Mouse (Mus musculus) left cerebral cortex, adult 9 months (tissue): ENCODE measurements at regions not wholly inside any gene's neighbourhood (a gene's known extent, or its start where the extent isn't known, plus 50 kb on each side); places are given as distances from the start of the nearest gene placed in this dataset.

Experiments
- DNase-seq, 2 experiments: peaks; one replicate each; pipeline ENCODE4 v3.0.0; 2022; ENCODE audit warnings: low spot score in 2 of 2

- DNase-seq: no peak
These were observed 103.3 kb upstream of the Mgmt start for GRCm38 (mm10) chr7:136791162-136791561.

DNA sequence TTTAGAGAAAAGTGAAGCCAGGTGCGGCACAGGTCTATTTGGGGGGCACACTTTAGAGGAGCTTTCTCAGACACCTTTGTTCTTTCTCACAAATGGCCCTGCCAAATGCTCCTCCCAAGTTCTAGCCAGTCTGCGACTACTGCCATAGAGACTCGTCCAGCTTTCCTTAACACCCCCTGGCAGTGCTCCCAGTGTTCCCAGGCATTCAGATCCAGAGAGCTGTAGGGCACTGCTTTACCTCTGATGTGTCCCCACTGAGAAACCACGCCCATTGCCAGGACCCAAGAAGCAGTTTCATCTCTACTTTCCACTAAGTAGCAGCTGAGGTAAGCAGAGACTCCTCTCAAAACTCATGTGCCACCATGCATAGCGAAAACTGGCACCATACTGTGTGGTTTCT lies 102.3 kb upstream of the Mgmt start:
- DNase-seq: no peak

GRCm38 (mm10) chr7:136796415-136796814 lies 98.0 kb upstream of the Mgmt start:
- DNase-seq: no peak

DNA sequence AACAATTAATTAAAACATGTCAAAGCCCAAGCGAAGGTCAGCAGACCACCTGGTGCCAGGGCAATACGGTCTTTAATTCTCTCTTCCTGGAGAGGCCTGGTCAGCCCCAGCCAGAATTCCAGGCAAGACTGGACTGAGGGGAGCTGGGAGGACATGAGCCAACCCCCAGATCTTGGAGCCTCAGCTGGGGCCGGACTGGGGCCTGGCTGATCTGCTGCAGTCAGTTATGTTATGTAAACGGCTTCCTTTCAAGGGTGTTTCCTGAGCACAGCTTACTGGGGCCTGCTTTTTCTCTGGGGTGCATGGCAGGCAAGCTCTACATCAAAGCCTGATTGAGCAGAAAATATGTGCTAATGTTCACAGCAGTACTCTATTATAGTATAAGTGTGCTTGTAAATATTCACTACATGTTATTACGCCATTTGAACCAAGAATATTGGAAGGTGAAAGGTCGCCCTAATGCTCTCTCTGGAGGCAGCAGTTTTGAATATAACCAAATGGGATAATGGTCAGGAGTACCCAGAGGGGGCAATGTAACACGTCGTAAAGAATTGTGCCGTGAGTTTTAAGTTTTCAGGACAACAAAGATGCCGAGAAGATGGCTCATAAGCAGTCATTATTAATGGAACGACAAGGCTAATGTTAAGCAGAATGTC lies 96.5 kb upstream of the Mgmt start:
- DNase-seq: no peak

DNA sequence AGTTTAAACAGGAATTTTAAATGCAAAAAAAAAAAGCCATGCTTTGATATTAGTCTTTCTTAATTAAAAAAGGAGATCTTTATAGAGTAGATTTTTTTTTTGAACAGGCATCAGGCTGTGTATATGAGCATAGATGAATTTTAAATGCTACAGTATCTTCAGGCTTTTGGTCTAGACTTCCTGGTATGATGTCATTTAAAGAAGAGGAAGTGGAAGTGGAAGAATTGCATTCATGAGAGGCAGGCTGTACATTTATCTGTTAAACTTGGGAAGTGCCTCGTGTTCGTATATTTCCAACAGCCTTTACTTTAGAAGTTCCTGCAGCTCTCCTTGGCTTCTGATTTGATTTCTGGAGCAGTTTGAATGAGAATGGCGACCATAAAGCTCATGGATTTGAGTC lies 95.8 kb upstream of the Mgmt start:
- no peak for DNase-seq

DNA sequence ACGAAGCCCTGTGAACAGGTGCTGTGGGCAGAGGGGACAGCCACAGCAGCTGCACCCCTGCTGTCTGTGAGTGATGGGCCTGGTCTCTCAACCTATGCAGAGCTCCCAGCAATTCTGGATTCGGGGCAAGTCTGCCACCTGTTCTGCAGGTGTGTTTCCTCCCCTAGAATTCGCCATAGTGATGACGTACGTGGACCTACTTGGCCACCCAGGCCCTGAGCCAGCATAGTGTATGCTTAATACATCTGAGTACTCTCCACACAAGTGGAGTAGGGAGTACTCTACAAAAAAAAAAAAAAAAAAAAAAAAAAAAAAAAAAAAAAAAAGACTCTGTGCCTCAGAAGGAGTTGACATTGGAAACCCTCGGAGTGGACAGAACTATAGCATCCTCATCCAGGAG lies 87.3 kb upstream of the Mgmt start:
- DNase-seq: no peak

GRCm38 (mm10) chr7:136807968-136808367 lies 86.4 kb upstream of the Mgmt start:
- no peak for DNase-seq

DNA sequence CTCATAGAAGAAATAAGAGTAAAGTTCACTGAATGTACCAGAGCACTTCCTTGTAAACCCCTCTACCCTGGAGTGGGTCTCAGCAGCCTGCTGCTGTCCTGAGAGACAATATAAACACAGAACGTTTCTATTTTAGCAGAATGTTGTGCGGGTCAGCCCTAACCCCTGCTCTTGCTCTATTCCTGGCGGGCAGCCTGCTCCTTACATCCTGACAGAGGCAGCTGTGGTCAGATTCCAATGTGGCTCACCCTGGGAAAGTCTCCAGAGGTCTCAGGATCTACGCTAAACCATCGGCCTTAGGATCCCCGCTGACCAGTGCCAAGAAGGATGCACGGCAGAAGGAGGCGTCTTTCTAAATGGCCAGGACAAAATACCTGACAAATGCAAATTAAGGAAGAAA lies 84.8 kb upstream of the Mgmt start:
- no peak for DNase-seq

- no peak for DNase-seq
These were observed 80.6 kb upstream of the Mgmt start for GRCm38 (mm10) chr7:136813691-136814325.

DNA sequence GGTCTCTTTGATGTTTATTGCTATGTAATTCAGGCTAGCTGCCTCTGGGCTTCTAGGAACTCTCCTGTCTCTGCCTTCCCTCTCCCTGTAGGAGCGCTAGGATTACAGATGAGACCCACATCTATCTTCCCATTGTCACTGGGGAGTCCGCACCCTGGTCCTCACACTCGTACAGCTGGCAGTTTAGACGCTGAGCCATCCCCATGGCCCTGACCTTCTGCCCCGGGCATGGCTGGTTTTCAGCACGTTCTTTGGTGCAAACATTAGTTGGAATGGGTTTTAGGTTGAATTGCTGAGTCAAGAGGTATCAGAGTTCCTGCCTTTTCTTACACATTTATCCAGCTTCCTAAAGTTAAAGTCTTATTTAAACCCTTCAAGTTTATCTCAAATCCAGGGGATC lies 79.7 kb upstream of the Mgmt start:
- DNase-seq: no peak

DNA sequence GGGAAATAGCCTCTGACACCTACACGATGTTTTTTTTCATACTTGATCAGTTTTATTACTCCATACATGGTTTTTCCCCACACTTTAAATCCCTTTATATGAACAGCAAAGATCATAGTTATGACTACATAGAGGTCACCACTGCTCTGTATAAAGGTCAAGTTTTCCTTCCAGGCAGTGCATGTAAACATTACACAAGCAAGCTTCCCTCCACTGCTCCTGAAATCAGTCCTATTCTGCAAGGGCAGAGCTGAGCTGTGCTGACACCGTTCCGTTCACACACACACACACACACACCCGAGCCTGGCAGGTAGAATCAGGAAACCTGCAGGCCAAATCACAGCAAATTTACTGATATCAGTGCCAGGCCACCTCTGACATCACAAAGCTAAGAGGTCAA lies 74.1 kb upstream of the Mgmt start:
- DNase-seq: no peak

DNA sequence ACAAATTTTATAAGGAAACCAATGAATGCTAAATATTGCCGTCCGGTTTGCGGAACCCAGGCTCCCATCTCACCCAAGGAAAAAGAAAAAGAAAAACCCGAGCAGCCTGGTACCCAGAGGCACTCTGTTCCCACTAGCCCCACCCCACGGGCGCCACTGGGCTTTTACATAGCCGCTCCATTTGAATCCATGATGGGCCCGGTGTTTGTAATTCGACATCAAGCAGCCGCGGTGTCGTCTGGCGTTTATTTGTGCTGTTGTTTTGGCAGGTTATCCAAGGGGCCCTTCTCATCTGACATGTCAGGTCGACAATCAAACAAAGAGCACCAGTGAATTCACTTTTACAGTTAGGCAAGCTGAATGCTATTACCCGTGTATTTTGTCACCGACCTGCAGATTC lies 68.8 kb upstream of the Mgmt start:
- DNase-seq: no peak

DNA sequence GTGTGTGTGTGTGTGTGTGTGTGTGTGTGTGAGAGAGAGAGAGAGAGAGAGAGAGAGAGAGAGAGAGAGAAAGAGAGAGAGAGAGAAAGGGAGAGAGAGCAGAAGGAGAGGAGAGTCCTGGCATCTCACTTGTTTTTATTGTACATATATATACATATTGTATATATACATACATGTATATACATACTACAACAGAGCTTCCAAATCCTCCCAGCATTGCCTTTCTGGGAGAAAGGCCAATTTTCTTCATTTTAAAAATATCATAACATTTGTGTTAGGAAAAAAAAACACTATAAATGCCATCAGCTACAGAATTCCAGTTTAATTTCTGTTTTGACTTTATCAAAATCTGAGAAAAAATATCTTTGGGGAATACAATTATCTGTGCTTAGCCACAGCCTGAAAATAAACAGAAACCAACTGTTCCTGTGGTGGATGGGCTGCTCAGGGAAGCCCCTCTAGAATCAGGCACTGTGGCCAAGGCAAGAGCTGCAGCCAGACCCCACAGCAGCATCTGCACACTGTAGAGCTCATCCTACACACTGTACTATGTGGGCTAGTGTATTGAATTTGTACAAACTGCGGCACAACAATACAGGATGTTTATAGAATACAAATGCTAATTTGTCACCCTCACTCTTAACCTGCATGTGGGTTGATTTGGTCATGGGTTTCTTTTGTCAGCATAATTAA lies 64.6 kb upstream of the Mgmt start:
- DNase-seq: no peak

- DNase-seq: no peak
These were observed 62.0 kb upstream of the Mgmt start for GRCm38 (mm10) chr7:136832419-136832818.

- DNase-seq: no peak
These were observed 55.4 kb upstream of the Mgmt start for GRCm38 (mm10) chr7:136838971-136839370.

DNA sequence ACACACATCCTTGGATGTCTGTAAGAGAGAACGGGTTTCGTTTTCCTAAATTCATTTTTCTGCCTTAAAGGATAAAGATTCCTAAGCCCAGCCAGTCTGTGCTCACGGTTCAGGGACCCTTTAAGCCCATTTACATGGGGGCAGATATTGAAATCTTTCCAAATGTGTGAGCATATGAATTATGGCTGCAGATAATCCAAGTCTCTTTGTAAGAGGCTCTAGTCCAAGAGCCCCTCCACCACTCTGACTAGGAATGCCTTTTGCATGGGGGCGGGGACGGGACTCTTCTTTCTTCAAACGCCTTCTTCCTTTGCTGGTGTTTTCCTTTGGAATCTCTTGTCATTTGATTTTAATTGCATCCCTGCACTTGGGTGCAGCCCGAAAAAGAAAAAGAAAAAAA lies 54.2 kb upstream of the Mgmt start:
- DNase-seq: no peak

DNA sequence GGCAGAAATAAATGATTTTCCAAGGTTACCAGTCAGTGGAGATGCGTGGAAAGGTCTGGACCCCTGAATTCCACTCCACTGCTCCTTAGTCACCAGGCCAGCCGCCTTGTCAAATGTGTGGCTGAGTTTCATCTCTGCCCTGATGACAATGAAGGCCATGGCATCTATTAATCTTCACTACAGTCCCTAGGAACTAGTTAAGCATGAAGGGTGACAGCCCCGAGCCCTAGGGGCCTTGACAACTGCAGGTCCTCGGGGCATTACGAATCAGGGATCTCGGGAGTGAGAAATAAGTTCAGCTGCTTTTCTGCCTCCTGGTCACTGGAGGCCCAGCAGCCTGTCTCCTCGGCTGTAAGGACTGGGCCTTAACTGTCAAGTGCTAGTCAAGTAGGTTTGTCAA lies 51.7 kb upstream of the Mgmt start:
- DNase-seq: no peak

DNA sequence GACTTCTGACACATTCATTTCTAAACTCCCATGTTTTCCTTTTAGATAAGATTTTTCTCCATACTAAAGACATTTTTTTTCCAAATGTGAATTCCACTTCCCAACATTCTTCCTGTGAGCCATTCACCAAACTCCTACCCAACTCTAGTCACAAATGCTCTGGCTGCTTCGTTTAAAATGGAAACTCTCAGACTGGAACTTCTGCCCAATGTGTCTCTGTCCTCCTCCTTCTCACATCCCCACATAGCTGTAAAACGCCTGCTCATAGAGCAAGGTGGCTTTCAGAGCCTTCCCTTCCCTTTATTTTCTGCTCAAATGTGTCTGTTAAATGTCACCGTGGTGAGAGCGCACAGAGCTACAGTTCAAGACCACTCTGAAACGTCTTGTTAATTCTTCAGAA lies 50.1 kb upstream of the Mgmt start:
- no peak for DNase-seq
